Mouse (Mus musculus): ENCODE measurements around the gene Clec16a.

- TF ChIP-seq CTCF (conservative IDR thresholded peaks at IDR 0.05; ENCODE audit: low read length): no peak
- no peak for TF ChIP-seq NANOG (IDR thresholded peaks at IDR 0.05; ENCODE audit: borderline replicate concordance, low read length)
Observed at GRCm38 (mm10) chr16:10574936-10575335, 29.8 kb downstream of the Clec16a start.

Data from E14TG2a.4 (cell line).